Mouse (Mus musculus) neural tube, embryonic 15.5 days (tissue): Measurements from ENCODE around the gene Snap23. TPM values are rescaled to one million over a fixed set of nuclear protein-coding genes. Genes with fewer than 3 reads are reported as not detected.
"Not testable (repeated sequence)": the region's sequence is repeated elsewhere in the genome, so short reads cannot be mapped to it uniquely, and the experiment has no call there.

Experiments used
- ATAC-seq: fragments of 200-750 bp; cut with Nextera tagmentation; 2 replicates; pipeline ENCODE4 v1.8.0; 2017; ENCODE audit warnings: mild to moderate bottlenecking, moderate TSS enrichment, moderate library complexity; ENCODE audit not compliant: low FRiP score
- H3K27ac ChIP-seq: fragments of 300-500 bp; sonication (generic); replicated peaks from 2 replicates; pipeline ENCODE4 v1.5.1; 2015; ENCODE audit warnings: mild to moderate bottlenecking, inconsistent platforms
- H3K27me3 ChIP-seq: fragments of 300-500 bp; sonication (generic); replicated peaks from 2 replicates; pipeline ENCODE4 v1.6.1; 2015; ENCODE audit warnings: inconsistent platforms
- H3K36me3 ChIP-seq: fragments of 300-500 bp; sonication (generic); 2 replicates; pipeline ENCODE4 v1.6.1; 2015; ENCODE audit warnings: inconsistent platforms
- H3K4me1 ChIP-seq: fragments of 300-500 bp; sonication (generic); 2 replicates; pipeline ENCODE4 v1.6.1; 2015; ENCODE audit warnings: inconsistent platforms
- H3K4me2 ChIP-seq: fragments of 300-500 bp; sonication (generic); 2 replicates; pipeline ENCODE4 v1.6.1; 2015; ENCODE audit warnings: inconsistent platforms, mild to moderate bottlenecking, moderate library complexity
- H3K4me3 ChIP-seq: fragments of 300-500 bp; sonication (generic); replicated peaks from 2 replicates; pipeline ENCODE4 v1.5.1; 2015; ENCODE audit warnings: mild to moderate bottlenecking, inconsistent platforms
- H3K9ac ChIP-seq: fragments of 300-500 bp; sonication (generic); replicated peaks from 2 replicates; pipeline ENCODE4 v1.6.1; 2015; ENCODE audit warnings: mild to moderate bottlenecking, inconsistent platforms
- H3K9me3 ChIP-seq: fragments of 300-500 bp; sonication (generic); replicated peaks from 2 replicates; pipeline ENCODE4 v1.6.1; 2016; ENCODE audit warnings: inconsistent platforms
- WGBS: fragments of 180-500 bp; shearing (Covaris S2); methylation state at CpG from one replicate; pipeline ENCODE4 v1.1.7; 2015; ENCODE audit warnings: mixed read lengths; 5-methylcytosine and 5-hydroxymethylcytosine counted together
- polyA plus RNA-seq: library from polyadenylated mRNA; unstranded; fragments of >200 nt; fragmentation: Nextera tagmentation; extraction: Ambion mirVana; gene quantifications from 2 replicates; pipeline ENCODE4 v1.2.1, GENCODE M21; 2015

Gene Snap23
- polyA plus RNA-seq, 1 experiment from 2014 or later = 17.1 TPM

GRCm38 (mm10) chr2:120562859-120563234 lies 4.6 kb upstream of the Snap23 start:
- no peak for ATAC-seq
- no peaks in the 10 kb centered on the region for H3K27me3 ChIP-seq
- 26% methylated on average over 9 of the region's 9 CpGs for WGBS
- no peak overlapping the region for H3K27ac ChIP-seq
- H3K4me3 ChIP-seq = peak overlapping the region; percentile 62
- no peaks in the 10 kb centered on the region for H3K36me3 ChIP-seq
- H3K4me1 ChIP-seq = peaks cover 21% of the 10 kb centered on the region
- no peaks in the 10 kb centered on the region for H3K9me3 ChIP-seq
- peak overlapping the region; percentile 70 for H3K4me2 ChIP-seq
- H3K9ac ChIP-seq = peak overlapping the region; percentile 81

- Histone ChIP-seq H3K4me2 (peak within 1 kb of the TSS; percentile 70), H3K4me3 (peak within 1 kb of the TSS; percentile 62), H3K36me3 (no peaks in the 10 kb centered on the region), H3K27me3 (no peaks in the 10 kb centered on the region), H3K9ac (peak within 1 kb of the TSS; percentile 81), H3K4me1 (peaks cover 26% of the 10 kb centered on the region), H3K9me3 (no peaks in the 10 kb centered on the region), H3K27ac (peak within 1 kb of the TSS; percentile 75)
- WGBS = 0% methylated on average over 49 of the region's 50 CpGs
- ATAC-seq = peak; percentile 93
These were observed 4.1 kb upstream of the Snap23 start, which contains the start of gene Zfp106 for GRCm38 (mm10) chr2:120563235-120563990. Gene Zfp106 (minus strand): TSS chr2:120563843.

- H3K4me1 ChIP-seq = peaks cover 35% of the 10 kb centered on the region
- H3K27ac ChIP-seq, H3K27me3 ChIP-seq, H3K4me3 ChIP-seq, H3K4me2 ChIP-seq, H3K9ac ChIP-seq, ATAC-seq, H3K36me3 ChIP-seq, H3K9me3 ChIP-seq: not testable (repeated sequence)
- 96% methylated on average over 4 of the region's 4 CpGs for WGBS
These were observed 2.8 kb upstream of the Snap23 start for GRCm38 (mm10) chr2:120564548-120565188.

- Histone ChIP-seq H3K9me3 (no peaks in the 10 kb centered on the region), H3K27ac (no peak overlapping the region), H3K4me3 (no peak overlapping the region), H3K36me3 (no peaks in the 10 kb centered on the region), H3K27me3 (no peaks in the 10 kb centered on the region), H3K9ac (no peak overlapping the region), H3K4me1 (peaks cover 35% of the 10 kb centered on the region), H3K4me2 (no peak overlapping the region)
- 94% methylated on average over 2 of the region's 2 CpGs for WGBS
- no peak for ATAC-seq
These were observed 2.1 kb upstream of the Snap23 start for GRCm38 (mm10) chr2:120565363-120565762.

- Histone ChIP-seq H3K4me3 (peak overlapping the region; percentile 59), H3K9me3 (no peaks in the 10 kb centered on the region), H3K4me2 (peak overlapping the region; percentile 67), H3K36me3 (peaks cover 7% of the 10 kb centered on the region; the same call in 1 of the 2 replicates), H3K9ac (peak overlapping the region; percentile 63), H3K27me3 (no peaks in the 10 kb centered on the region), H3K27ac (peak overlapping the region; percentile 72), H3K4me1 (peaks cover 22% of the 10 kb centered on the region)
- peak; percentile 63 for ATAC-seq
- WGBS = under 1% methylated on average over 22 of the region's 22 CpGs
These were observed 388 bp downstream of the Snap23 start for GRCm38 (mm10) chr2:120567798-120568320.

- Histone ChIP-seq H3K4me3 (no peak overlapping the region), H3K9ac (no peak overlapping the region), H3K27ac (no peak overlapping the region), H3K36me3 (peaks cover 7% of the 10 kb centered on the region; the same call in 1 of the 2 replicates), H3K9me3 (no peaks in the 10 kb centered on the region), H3K4me2 (no peak overlapping the region), H3K27me3 (no peaks in the 10 kb centered on the region), H3K4me1 (peaks cover 19% of the 10 kb centered on the region)
- WGBS = 92% methylated on average over 3 of the region's 3 CpGs
- ATAC-seq = no peak
These were observed 3.6 kb downstream of the Snap23 start for GRCm38 (mm10) chr2:120571081-120571480.

- not testable (repeated sequence) for H3K27me3 ChIP-seq, H3K4me3 ChIP-seq, H3K4me2 ChIP-seq, H3K27ac ChIP-seq, H3K36me3 ChIP-seq, H3K9me3 ChIP-seq, H3K9ac ChIP-seq, ATAC-seq
- H3K4me1 ChIP-seq = peaks cover 14% of the 10 kb centered on the region
- WGBS = 98% methylated on average over 3 of the region's 3 CpGs
These were observed 4.7 kb downstream of the Snap23 start for GRCm38 (mm10) chr2:120572161-120572560.

GRCm38 (mm10) chr2:120575121-120575520 lies 7.7 kb downstream of the Snap23 start:
- Histone ChIP-seq H3K4me3 (no peak overlapping the region), H3K4me1 (no peaks in the 10 kb centered on the region), H3K9ac (no peak overlapping the region), H3K27me3 (no peaks in the 10 kb centered on the region), H3K9me3 (no peaks in the 10 kb centered on the region), H3K27ac (no peak overlapping the region), H3K36me3 (peaks cover 7% of the 10 kb centered on the region; the same call in 1 of the 2 replicates), H3K4me2 (no peak overlapping the region)
- ATAC-seq = no peak
- WGBS = 94% methylated on average over 3 of the region's 3 CpGs

- Histone ChIP-seq H3K4me2 (no peak overlapping the region), H3K36me3 (peaks cover 7% of the 10 kb centered on the region; the same call in 1 of the 2 replicates), H3K4me3 (no peak overlapping the region), H3K9me3 (no peaks in the 10 kb centered on the region), H3K9ac (no peak overlapping the region), H3K4me1 (no peaks in the 10 kb centered on the region), H3K27ac (no peak overlapping the region), H3K27me3 (no peaks in the 10 kb centered on the region)
- ATAC-seq = no peak
- 91% methylated on average over 2 of the region's 2 CpGs for WGBS
These were observed 8.5 kb downstream of the Snap23 start for GRCm38 (mm10) chr2:120575978-120576377.

- ATAC-seq = no peak
- Histone ChIP-seq H3K4me2 (no peak overlapping the region), H3K4me1 (no peaks in the 10 kb centered on the region), H3K27ac (no peak overlapping the region), H3K4me3 (no peak overlapping the region), H3K9ac (no peak overlapping the region), H3K27me3 (no peaks in the 10 kb centered on the region), H3K9me3 (no peaks in the 10 kb centered on the region), H3K36me3 (no peaks in the 10 kb centered on the region)
- WGBS = 86% methylated on average over 4 of the region's 4 CpGs
These were observed 10.3 kb downstream of the Snap23 start for GRCm38 (mm10) chr2:120577799-120578198.

- Histone ChIP-seq H3K27ac (no peak overlapping the region), H3K4me1 (no peaks in the 10 kb centered on the region), H3K4me2 (no peak overlapping the region), H3K27me3 (no peaks in the 10 kb centered on the region), H3K9me3 (no peaks in the 10 kb centered on the region), H3K9ac (no peak overlapping the region), H3K4me3 (no peak overlapping the region), H3K36me3 (no peaks in the 10 kb centered on the region)
- no peak for ATAC-seq
- WGBS = 88% methylated on average over 5 of the region's 5 CpGs
These were observed 10.8 kb downstream of the Snap23 start for GRCm38 (mm10) chr2:120578286-120578685.

- no peak overlapping the region for H3K27ac ChIP-seq
- H3K4me2 ChIP-seq = no peak overlapping the region
- peaks cover 56% of the 10 kb centered on the region for H3K36me3 ChIP-seq
- 89% methylated on average over 5 of the region's 5 CpGs for WGBS
- no peak overlapping the region for H3K4me3 ChIP-seq
- H3K9ac ChIP-seq = no peak overlapping the region
- no peaks in the 10 kb centered on the region for H3K9me3 ChIP-seq
- H3K4me1 ChIP-seq = no peaks in the 10 kb centered on the region
- ATAC-seq = no peak
- H3K27me3 ChIP-seq = no peaks in the 10 kb centered on the region
These were observed 22.3 kb downstream of the Snap23 start for GRCm38 (mm10) chr2:120589759-120590158.
